Mouse (Mus musculus) ES-E14 (cell line): ENCODE data around the gene Fam83d. TPM values are rescaled to one million over a fixed set of nuclear protein-coding genes. Genes with fewer than 3 reads are reported as not detected.

Source experiments
- DNase-seq: peaks from one replicate; pipeline ENCODE4 v3.0.0-alpha.2; 2013; ENCODE audit warnings: low read depth, low spot score
- H3K27ac ChIP-seq: 2 replicates; pipeline ENCODE4 v1.5.1; 2012; ENCODE audit warnings: low read depth, mild to moderate bottlenecking, low read length, moderate library complexity, mixed read lengths; ENCODE audit not compliant: poor library complexity, insufficient read depth, severe bottlenecking
- H3K36me3 ChIP-seq: 2 replicates; pipeline ENCODE4 v1.6.1; 2012; ENCODE audit warnings: mild to moderate bottlenecking, low read length, moderate library complexity, mixed read lengths; ENCODE audit not compliant: control insufficient read depth, poor library complexity, insufficient read depth, severe bottlenecking
- H3K4me1 ChIP-seq, 2 experiments: fragments of 150-350 bp in 1 of 2; sonication (generic) in 1 of 2; 2 replicates each; pipeline ENCODE4 v1.6.1; 2012; ENCODE audit warnings: low read length in 2 of 2, mild to moderate bottlenecking in 1 of 2, mixed read lengths in 1 of 2; ENCODE audit not compliant: control insufficient read depth in 2 of 2, insufficient read depth in 2 of 2, poor library complexity in 1 of 2
- H3K4me3 ChIP-seq, 2 experiments: fragments of 150-350 bp in 1 of 2; sonication (generic) in 1 of 2; 2 replicates each; pipeline ENCODE4 v1.5.1; 2012; ENCODE audit warnings: low read length in 2 of 2, low read depth in 1 of 2, mild to moderate bottlenecking in 1 of 2, mixed read lengths in 1 of 2; ENCODE audit not compliant: insufficient read depth in 1 of 2, poor library complexity in 1 of 2, severe bottlenecking in 1 of 2
- H3K9ac ChIP-seq: 2 replicates; pipeline ENCODE4 v1.6.1; 2012; ENCODE audit warnings: low read depth, mild to moderate bottlenecking, low read length, mixed read lengths; ENCODE audit not compliant: poor library complexity, insufficient read depth, severe bottlenecking
- H3K9me3 ChIP-seq: fragments of 150-350 bp; sonication (generic); 2 replicates; pipeline ENCODE4 v1.6.1; 2012; ENCODE audit warnings: low read depth, mild to moderate bottlenecking, low read length; ENCODE audit not compliant: control insufficient read depth, insufficient read depth
- CHD2 ChIP-seq: IDR thresholded peaks from 2 replicates; pipeline ENCODE4 v1.6.1; 2014; ENCODE audit warnings: mild to moderate bottlenecking, low read depth, low read length, inconsistent platforms
- HCFC1 ChIP-seq: IDR thresholded peaks from 2 replicates; pipeline ENCODE4 v1.6.1; 2012; ENCODE audit warnings: low read length, inconsistent platforms, borderline replicate concordance; ENCODE audit not compliant: insufficient read depth
- MAFK ChIP-seq: IDR thresholded peaks from 2 replicates; pipeline ENCODE4 v1.6.1; 2014; ENCODE audit warnings: mild to moderate bottlenecking, low read depth, low read length, inconsistent platforms; ENCODE audit not compliant: insufficient read depth
- ZC3H11A ChIP-seq: IDR thresholded peaks from 2 replicates; pipeline ENCODE4 v1.6.1; 2012; ENCODE audit warnings: low read depth, mild to moderate bottlenecking, inconsistent platforms, low read length, borderline replicate concordance
- ZNF384 ChIP-seq: IDR thresholded peaks from 2 replicates; pipeline ENCODE4 v1.6.1; 2012; ENCODE audit warnings: low read depth, low read length, inconsistent platforms
- in situ Hi-C, 2 experiments: fragments of 600-800 bp; cut with MboI; formaldehyde crosslinking; loops; one replicate each; pipeline ENCODE4 v1.15.1; 2025; ENCODE audit warnings: low sequenced_read_pairs in 2 of 2, inconsistent platforms in 1 of 2; ENCODE audit not compliant: unreplicated experiment in 2 of 2
- total RNA-seq: library from RNA; depleted of rRNA; stranded (reverse); fragments of 300-350 nt; gene quantifications from 2 replicates; pipeline ENCODE4 v1.2.3, GENCODE M21; 2012

Fam83d gene
- total RNA-seq, 1 experiment = 28.0 TPM

DNA sequence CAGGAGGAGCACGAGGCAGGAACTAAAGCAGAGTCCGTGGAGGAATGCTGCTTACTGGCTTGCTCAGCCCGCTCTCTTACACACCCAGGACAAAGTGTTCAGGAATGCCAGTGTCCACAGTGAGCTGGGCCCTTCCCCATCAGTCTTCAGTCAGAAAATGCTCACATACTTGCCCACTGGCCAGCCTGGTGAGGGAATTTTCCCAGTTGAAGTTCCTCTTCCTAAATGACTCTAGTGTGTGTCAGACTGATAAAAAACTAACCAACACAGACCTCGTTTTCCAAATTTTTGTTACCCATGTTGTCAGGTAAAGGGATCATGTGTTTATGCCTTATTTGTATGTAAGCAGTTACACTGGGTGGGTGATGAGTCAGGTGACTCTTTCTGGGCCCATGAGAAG lies 48.3 kb downstream of the Fam83d start:
- Histone ChIP-seq H3K9ac (no peak overlapping the region), H3K36me3 (peaks cover 28% of the 10 kb centered on the region), H3K4me3 (no peak overlapping the region), H3K27ac (no peak overlapping the region), H3K4me1 (no peaks in the 10 kb centered on the region), H3K9me3 (no peaks in the 10 kb centered on the region)
- in situ Hi-C loops = no loop called here
- TF ChIP-seq ZNF384 (no peak), MAFK (no peak), ZC3H11A (no peak), HCFC1 (no peak), CHD2 (no peak)
- DNase-seq = no peak

DNA sequence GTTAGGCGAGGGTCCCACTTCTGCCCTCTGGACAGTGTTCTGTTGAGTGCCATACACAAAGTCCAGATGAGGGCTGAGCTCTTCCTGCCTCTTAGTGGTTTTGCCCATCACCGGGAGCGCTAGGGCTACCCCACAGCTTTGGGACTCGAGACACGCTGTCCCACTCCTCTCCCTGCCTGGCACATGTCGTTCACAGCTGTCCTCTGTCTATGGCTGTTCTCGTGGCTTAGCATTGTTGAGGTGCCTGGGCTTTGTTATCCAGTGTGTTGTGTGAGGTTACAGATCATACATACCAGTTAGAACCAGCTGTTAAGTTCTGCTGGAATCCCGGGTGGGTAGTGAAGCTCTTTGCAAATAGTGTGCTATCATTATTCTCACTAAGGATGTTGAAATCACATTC lies 49.8 kb downstream of the Fam83d start:
- H3K4me3 ChIP-seq = no peak overlapping the region
- no peak overlapping the region for H3K9ac ChIP-seq
- no peak for DNase-seq
- in situ Hi-C loops = no loop called here
- no peaks in the 10 kb centered on the region for H3K9me3 ChIP-seq
- no peak overlapping the region for H3K27ac ChIP-seq
- TF ChIP-seq ZC3H11A (no peak), HCFC1 (no peak), ZNF384 (no peak), CHD2 (no peak), MAFK (no peak)
- no peaks in the 10 kb centered on the region for H3K4me1 ChIP-seq
- H3K36me3 ChIP-seq = peaks cover 35% of the 10 kb centered on the region

DNA sequence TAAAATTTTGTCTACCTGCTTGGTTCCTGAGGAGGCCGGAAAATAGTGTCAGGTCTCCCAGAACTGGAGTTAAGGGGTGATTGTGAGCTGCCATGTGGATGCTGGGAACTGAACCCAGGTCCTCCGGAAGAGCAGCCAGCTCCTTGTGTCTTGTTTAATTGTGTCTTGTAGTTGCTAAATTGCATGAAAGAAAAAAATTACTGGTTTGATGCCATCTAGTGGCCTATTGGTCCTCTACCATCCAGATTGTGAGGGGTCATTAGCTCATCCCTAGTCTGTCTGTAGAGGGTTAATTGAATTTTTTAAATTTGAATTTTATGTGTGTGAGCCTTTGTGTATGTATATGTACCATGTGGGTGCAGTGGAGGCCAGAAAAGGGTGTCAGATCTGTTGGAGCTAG lies 60.2 kb downstream of the Fam83d start:
- TF ChIP-seq HCFC1 (no peak), ZC3H11A (no peak), CHD2 (no peak), MAFK (no peak), ZNF384 (no peak)

DNA sequence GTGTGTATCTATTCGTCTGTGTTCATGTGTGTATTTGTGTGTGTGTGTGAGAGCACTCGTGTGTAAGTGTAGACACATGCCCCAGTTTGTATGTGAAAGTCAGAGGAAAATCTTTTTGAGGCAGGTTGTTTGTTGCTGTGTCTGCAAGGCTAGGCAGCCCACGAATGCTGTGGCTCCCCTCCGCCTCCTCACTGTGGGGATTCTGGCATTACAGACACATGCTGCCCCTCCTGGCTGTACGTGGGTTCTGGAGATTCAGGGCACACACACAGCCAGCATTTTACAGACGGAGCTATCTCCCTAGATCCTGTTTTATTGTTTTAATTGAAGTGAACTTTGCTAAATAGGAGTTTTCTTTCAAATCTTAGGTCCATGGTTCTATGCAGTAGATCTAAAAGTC lies 61.9 kb downstream of the Fam83d start:
- H3K9me3 ChIP-seq = no peaks in the 10 kb centered on the region
- peaks cover 0 to 6% of the 10 kb centered on the region in 2 experiments; a peak in 1 of 4 replicates for H3K4me1 ChIP-seq
- H3K4me3 ChIP-seq = no peak overlapping the region
- in situ Hi-C loops = no loop called here
- no peak overlapping the region for H3K9ac ChIP-seq
- H3K36me3 ChIP-seq = peaks cover 33% of the 10 kb centered on the region
- H3K27ac ChIP-seq = no peak overlapping the region
- DNase-seq = no peak
- TF ChIP-seq CHD2 (no peak), ZC3H11A (no peak), ZNF384 (no peak), HCFC1 (no peak), MAFK (no peak)

More for the DNA sequence above, 60.2 kb downstream of the Fam83d start:
- Histone ChIP-seq H3K9me3 (no peaks in the 10 kb centered on the region), H3K4me3 (no peak overlapping the region), H3K27ac (no peak overlapping the region), H3K4me1 (peaks cover 0 to 5% of the 10 kb centered on the region in 2 experiments; a peak in 1 of 4 replicates), H3K36me3 (peaks cover 30% of the 10 kb centered on the region), H3K9ac (no peak overlapping the region)
- no peak for DNase-seq
- in situ Hi-C loops = no loop called here

DNA sequence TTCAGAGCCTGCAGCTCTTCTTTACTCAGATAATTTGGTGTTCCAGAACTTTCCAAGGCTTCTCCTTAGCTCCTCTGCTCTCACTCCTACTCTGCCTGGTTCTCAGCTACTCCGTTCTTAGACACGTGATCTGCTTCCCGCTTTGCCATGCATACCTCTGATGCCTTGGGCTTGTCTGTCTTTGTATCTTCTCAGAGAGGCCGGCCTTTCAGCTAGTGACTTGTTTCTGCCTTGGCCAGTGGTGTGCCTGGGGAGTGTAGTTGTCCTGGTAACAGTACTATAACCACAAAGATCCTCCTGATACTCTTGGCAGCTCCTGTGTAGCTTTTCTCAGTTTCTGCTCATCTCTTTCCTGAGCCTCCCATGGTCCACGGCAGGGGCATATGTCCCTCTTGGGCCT lies 65.3 kb downstream of the Fam83d start:
- H3K4me1 ChIP-seq = peaks cover 0 to 6% of the 10 kb centered on the region in 2 experiments; a peak in 1 of 4 replicates
- TF ChIP-seq MAFK = no peak
- TF ChIP-seq ZNF384 = no peak
- no peak for TF ChIP-seq ZC3H11A
- TF ChIP-seq HCFC1 = no peak
- no peak overlapping the region for H3K9ac ChIP-seq
- in situ Hi-C loops = no loop called here
- H3K27ac ChIP-seq = no peak overlapping the region; the same call in 1 of the 2 replicates
- no peak for DNase-seq
- peaks cover 43% of the 10 kb centered on the region for H3K36me3 ChIP-seq
- no peaks in the 10 kb centered on the region for H3K9me3 ChIP-seq
- no peak overlapping the region for H3K4me3 ChIP-seq
